Mouse (Mus musculus) megakaryocyte progenitor cell, adult 5-6 weeks (primary cell): Measurements from ENCODE around the gene Cldn34b3. TPM values are rescaled to one million over a fixed set of nuclear protein-coding genes. Genes with fewer than 3 reads are reported as not detected.
"Not testable (repeated sequence)": the region's sequence is repeated elsewhere in the genome, so short reads cannot be mapped to it uniquely, and the experiment has no call there.

ENCODE experiments used
- ATAC-seq: replicated peaks from 2 replicates; pipeline ENCODE4 v1.8.0; 2016; ENCODE audit warnings: mild to moderate bottlenecking, moderate TSS enrichment, inconsistent platforms; ENCODE audit not compliant: poor library complexity
- total RNA-seq, 2 experiments: library from RNA; stranded (forward) in 1 of 2; stranded (reverse) in 1 of 2; fragments of 157-497, 149-512 nt in 1 of 2; fragments of 200-1000 nt in 1 of 2; gene quantifications; 2 replicates each; pipeline versions ENCODE4 v1.2.3 to v1.2.4; 2015 to 2017

The Cldn34b3 gene
- total RNA-seq (2015) (not detected in 2 replicates), total RNA-seq (2017) (not detected in 2 replicates)

DNA sequence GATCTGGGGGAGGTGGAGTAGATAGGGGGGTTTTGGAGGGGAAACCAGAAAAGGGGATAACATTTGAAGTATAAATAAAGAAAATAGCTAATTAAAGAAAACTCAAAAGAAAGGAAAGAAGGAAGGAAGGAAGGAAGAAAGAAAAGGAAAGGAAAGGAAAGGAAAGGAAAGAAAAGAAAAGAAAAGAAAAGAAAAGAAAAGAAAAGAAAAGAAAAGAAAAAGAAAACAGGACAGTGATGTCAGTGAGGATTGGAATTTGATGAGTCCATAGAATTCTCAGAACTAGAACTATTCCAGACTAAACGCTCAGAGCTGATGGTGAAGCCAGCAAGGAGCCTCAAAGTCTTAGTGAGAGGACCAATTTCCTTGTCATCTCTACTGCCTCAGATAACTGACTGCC lies at the start of gene Cldn34b3:
Gene Cldn34b3, plus strand, starts transcription at position 301 of the 400 bp plus-strand sequence.
- ATAC-seq = not testable (repeated sequence)

Other genes with a start within 250 kb of the Cldn34b3 start
- not detected in 2 replicates for gene Cldn34b4, start 129.0 kb downstream of the Cldn34b3 start, total RNA-seq (2015)
- not detected in 2 replicates for gene Cldn34b4, start 129.0 kb downstream of the Cldn34b3 start, total RNA-seq (2017)